Mouse (Mus musculus) midbrain, postnatal 0 days (tissue): ENCODE data around the gene Qars. TPM values are rescaled to one million over a fixed set of nuclear protein-coding genes. Genes with fewer than 3 reads are reported as not detected.
A peak's percentile ranks its signal among the peaks of the same experiment; 100 is the strongest.

ENCODE experiments used
- ATAC-seq: fragments of 200-750 bp; cut with Nextera tagmentation; 2 replicates; pipeline ENCODE4 v1.8.0; 2017; ENCODE audit warnings: moderate number of reproducible peaks, mild to moderate bottlenecking, moderate TSS enrichment, moderate library complexity; ENCODE audit not compliant: low FRiP score
- DNase-seq: peaks from one replicate; pipeline ENCODE4 v3.0.0-alpha.2; 2015; ENCODE audit warnings: low spot score
- H3K27ac ChIP-seq: fragments of 300-500 bp; sonication (generic); 2 replicates; pipeline ENCODE4 v1.5.1; 2014; ENCODE audit warnings: low read depth, mild to moderate bottlenecking, low read length, mixed read lengths
- H3K27me3 ChIP-seq: fragments of 300-500 bp; sonication (generic); 2 replicates; pipeline ENCODE4 v1.6.1; 2014; ENCODE audit warnings: low read length, control low read depth, mixed read lengths; ENCODE audit not compliant: insufficient read depth
- H3K36me3 ChIP-seq: fragments of 300-500 bp; sonication (generic); 2 replicates; pipeline ENCODE4 v1.6.1; 2014; ENCODE audit warnings: low read length, control low read depth, mixed read lengths; ENCODE audit not compliant: insufficient read depth
- H3K4me1 ChIP-seq: fragments of 300-500 bp; sonication (generic); 2 replicates; pipeline ENCODE4 v1.6.1; 2014; ENCODE audit warnings: mild to moderate bottlenecking, control low read depth, antibody characterized with exemption, low read length, mixed read lengths; ENCODE audit not compliant: insufficient read depth
- H3K4me2 ChIP-seq: fragments of 300-500 bp; sonication (generic); 2 replicates; pipeline ENCODE4 v1.6.1; 2014; ENCODE audit warnings: low read depth, mild to moderate bottlenecking, low read length, mixed read lengths; ENCODE audit not compliant: poor library complexity, severe bottlenecking
- H3K4me3 ChIP-seq: fragments of 300-500 bp; sonication (generic); 2 replicates; pipeline ENCODE4 v1.5.1; 2014; ENCODE audit warnings: low read depth, mild to moderate bottlenecking, low read length, moderate library complexity
- H3K9ac ChIP-seq: fragments of 300-500 bp; sonication (generic); replicated peaks from 2 replicates; pipeline ENCODE4 v1.6.1; 2014; ENCODE audit warnings: mild to moderate bottlenecking, low read length, moderate library complexity, mixed read lengths; ENCODE audit not compliant: poor library complexity, severe bottlenecking
- H3K9me3 ChIP-seq: fragments of 300-500 bp; sonication (generic); 2 replicates; pipeline ENCODE4 v1.6.1; 2016; ENCODE audit warnings: low read length, control low read depth
- CTCF ChIP-seq: IDR thresholded peaks from 2 replicates; pipeline ENCODE4 v1.5.1; 2016; ENCODE audit warnings: antibody characterized with exemption, mild to moderate bottlenecking
- WGBS: fragments of 180-500 bp; shearing (Covaris S2); extraction: QIAGEN DNeasy Blood & Tissue Kit; methylation state at CpG from one replicate; pipeline ENCODE4 v1.1.7; 2014; 5-methylcytosine and 5-hydroxymethylcytosine counted together
- polyA plus RNA-seq: library from polyadenylated mRNA; unstranded; fragments of >200 nt; fragmentation: Nextera tagmentation; extraction: Ambion mirVana; gene quantifications from 2 replicates; pipeline ENCODE4 v1.2.1, GENCODE M21; 2015
- total RNA-seq: library from RNA; depleted of rRNA; stranded (reverse); fragments of >200 nt; gene quantifications from 2 replicates; pipeline ENCODE4 v1.2.3, GENCODE M21; 2014

Qars gene
- total and polyA plus RNA-seq, 2 experiments from 2014 or later, result 62.6 to 107 TPM

DNA sequence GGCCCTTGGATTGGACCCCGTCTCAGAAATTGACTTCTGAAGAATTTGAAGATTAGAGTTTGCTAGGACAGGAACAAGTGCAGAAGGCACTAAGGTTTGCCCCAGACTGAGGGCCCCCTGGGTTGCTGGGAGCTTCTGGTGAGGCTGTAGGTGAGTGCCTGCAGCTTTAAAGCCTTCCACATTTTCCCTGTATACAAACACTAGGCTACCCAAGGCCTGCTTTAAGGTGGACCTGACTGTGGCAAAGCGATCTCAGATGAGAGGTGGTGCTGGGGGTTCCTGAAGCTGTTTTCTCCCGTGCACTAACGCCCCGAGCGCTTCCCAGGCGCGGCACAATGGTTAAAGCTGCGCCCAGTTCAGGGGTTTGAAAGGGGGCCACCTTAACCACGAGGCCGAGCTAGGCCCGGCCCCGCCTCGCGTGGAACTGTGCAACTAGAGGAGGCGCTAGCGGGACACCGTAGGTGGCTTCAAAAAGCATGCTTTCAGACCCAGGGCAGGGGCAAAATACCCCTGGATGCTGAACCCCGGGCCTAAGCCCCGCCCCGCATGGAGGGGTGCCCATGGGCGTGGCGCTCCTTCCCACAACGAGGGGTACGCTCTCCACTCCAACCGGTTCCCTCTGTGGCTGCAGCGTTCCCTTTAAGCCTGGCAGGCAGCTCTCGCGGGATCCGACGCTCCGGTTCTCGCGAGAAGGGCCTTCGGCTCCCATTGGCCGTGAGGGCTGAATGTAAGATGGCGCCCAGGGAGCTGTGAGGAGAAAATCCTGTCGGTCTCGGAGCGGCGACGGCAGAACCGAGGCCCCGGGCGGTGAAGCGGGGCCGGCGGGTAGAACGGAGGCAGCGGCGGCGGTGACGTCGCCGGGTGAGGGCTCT lies 9.1 kb downstream of the Qars start, which contains the start of gene Qrich1:
Gene Qrich1, plus strand, starts transcription at position 427 of the 872 bp plus-strand sequence.
- WGBS, result under 1% methylated on average over 49 of the region's 55 CpGs
- Histone ChIP-seq H3K27me3 (no peaks in the 10 kb centered on the region), H3K9ac (peak within 1 kb of the TSS; percentile 86), H3K9me3 (no peaks in the 10 kb centered on the region), H3K36me3 (peaks cover 32% of the 10 kb centered on the region), H3K4me1 (peaks cover 15% of the 10 kb centered on the region; the same call in 1 of the 2 replicates), H3K4me3 (peak within 1 kb of the TSS; percentile 93), H3K27ac (peak within 1 kb of the TSS; percentile 99), H3K4me2 (peak within 1 kb of the TSS; percentile 66)
- DNase-seq, result peak; percentile 99
- TF ChIP-seq CTCF, result peak; percentile 31
- ATAC-seq, result peak; percentile 95

DNA sequence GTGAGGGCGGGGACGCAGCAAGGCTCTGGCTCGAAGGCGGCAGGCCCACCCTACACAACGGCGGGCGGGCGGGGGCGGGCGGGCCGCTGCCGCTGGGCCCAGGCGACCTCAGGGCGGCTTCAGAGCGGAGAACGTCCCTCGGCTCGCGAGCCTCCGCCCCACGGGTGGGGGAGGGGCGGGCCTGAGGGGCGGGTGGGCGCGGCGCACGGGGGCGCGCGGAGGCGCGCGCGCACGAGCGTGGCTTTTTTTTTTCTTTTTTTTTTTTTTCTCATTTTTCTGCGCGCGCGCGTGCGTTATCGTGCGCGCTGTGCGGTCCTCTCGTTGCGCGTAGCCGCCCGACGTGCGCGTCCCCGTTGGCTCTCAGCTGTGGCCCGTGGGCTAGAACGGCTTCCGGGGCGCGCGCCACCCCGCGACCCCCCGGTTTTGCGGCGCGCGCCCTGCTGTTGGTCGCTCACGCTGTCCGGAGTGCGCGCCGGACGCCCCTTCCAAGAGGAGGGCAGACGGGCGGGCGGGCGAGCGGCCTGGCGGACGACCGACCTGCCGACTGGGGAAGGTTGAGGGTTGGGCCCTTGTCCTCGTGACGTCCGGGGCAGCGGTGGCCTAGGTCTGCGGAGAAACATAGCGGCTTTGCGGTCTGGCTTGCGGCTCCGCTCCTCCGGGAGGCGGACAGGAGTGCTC lies 9.9 kb downstream of the Qars start:
- peaks cover 15% of the 10 kb centered on the region; the same call in 1 of the 2 replicates for H3K4me1 ChIP-seq
- ATAC-seq (peak; percentile 76), DNase-seq (peak; percentile 92)
- 2% methylated on average over 68 of the region's 95 CpGs for WGBS
- no peaks in the 10 kb centered on the region for H3K27me3 ChIP-seq
- H3K4me2 ChIP-seq, result peak overlapping the region; percentile 66
- no peak for TF ChIP-seq CTCF
- peak overlapping the region; percentile 93 for H3K4me3 ChIP-seq
- H3K27ac ChIP-seq, result peak overlapping the region; percentile 99
- H3K36me3 ChIP-seq, result peaks cover 24% of the 10 kb centered on the region
- H3K9ac ChIP-seq, result peak overlapping the region; percentile 86
- no peaks in the 10 kb centered on the region for H3K9me3 ChIP-seq

DNA sequence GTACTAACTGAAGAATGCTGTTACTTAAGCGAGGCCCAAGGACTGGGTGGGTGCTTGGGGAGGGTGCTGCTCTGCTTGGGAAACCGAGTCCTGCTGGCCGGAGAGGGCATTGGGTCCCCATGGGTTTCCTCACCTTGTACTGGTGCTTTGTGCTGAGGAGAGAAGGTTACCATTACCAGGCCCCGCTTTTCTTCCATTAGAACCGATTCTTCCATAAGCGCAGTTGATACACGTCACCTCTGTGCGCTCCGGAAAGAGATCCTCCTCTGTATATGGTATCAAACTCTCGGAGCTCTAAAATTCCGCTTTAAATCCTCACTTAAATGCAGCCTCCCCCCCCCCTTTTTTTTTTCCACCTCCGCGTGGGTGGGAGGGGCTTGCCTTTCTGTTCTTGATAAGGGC lies 10.4 kb downstream of the Qars start:
- ATAC-seq (0 out of 2 replicates have a peak, but pooled peaks have one; percentile 22), DNase-seq (peak; percentile 70)
- no peaks in the 10 kb centered on the region for H3K9me3 ChIP-seq
- H3K4me2 ChIP-seq, result peak overlapping the region; percentile 66
- peak overlapping the region; percentile 93 for H3K4me3 ChIP-seq
- H3K4me1 ChIP-seq, result peaks cover 15% of the 10 kb centered on the region; the same call in 1 of the 2 replicates
- H3K36me3 ChIP-seq, result peaks cover 19% of the 10 kb centered on the region
- peak overlapping the region; percentile 99 for H3K27ac ChIP-seq
- WGBS, result under 1% methylated on average over 13 of the region's 13 CpGs
- peak overlapping the region; percentile 86 for H3K9ac ChIP-seq
- TF ChIP-seq CTCF, result no peak
- no peaks in the 10 kb centered on the region for H3K27me3 ChIP-seq

DNA sequence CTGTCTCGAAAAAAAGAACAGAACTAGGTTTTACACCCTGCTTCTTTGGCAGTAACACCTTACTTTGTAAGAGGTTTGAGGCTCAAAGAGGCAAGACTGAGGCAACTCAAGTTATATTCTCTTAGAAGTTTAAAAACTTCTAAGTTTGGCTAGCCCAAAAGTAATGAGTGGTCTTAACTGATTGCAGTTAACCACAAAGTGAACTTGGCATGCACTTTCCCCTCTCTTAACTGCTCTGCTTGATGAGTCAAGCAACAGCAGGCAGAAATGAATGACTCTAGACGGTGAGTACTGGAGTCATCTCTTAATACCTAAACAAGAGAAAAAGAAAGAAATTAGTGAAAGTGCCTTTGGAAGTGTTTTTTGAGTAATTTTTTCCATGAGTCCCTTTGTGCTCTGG lies 14.1 kb downstream of the Qars start:
- Histone ChIP-seq H3K27me3 (no peaks in the 10 kb centered on the region), H3K4me3 (no peak overlapping the region), H3K27ac (no peak overlapping the region), H3K4me2 (no peak overlapping the region), H3K4me1 (peaks cover 10% of the 10 kb centered on the region; the same call in 1 of the 2 replicates), H3K9ac (no peak overlapping the region), H3K36me3 (no peaks in the 10 kb centered on the region), H3K9me3 (no peaks in the 10 kb centered on the region)
- WGBS, result 83% methylated on average over 2 of the region's 2 CpGs
- DNase-seq (no peak), ATAC-seq (no peak)
- TF ChIP-seq CTCF, result no peak

- Histone ChIP-seq H3K9me3 (no peaks in the 10 kb centered on the region), H3K4me3 (no peak overlapping the region), H3K36me3 (no peaks in the 10 kb centered on the region), H3K27me3 (no peaks in the 10 kb centered on the region), H3K4me1 (peaks cover 10% of the 10 kb centered on the region; the same call in 1 of the 2 replicates), H3K9ac (no peak overlapping the region), H3K27ac (no peak overlapping the region), H3K4me2 (no peak overlapping the region)
- TF ChIP-seq CTCF, result no peak
- DNase-seq (no peak), ATAC-seq (no peak)
- 97% methylated on average over 4 of the region's 4 CpGs for WGBS
Measured at GRCm38 (mm10) chr9:108523341-108523740, 15.8 kb downstream of the Qars start.
